Mouse (Mus musculus) limb, embryonic 11.5 days (tissue): ENCODE results near the gene Ufc1. TPM values are rescaled to one million over a fixed set of nuclear protein-coding genes. Genes with fewer than 3 reads are reported as not detected.

Experiments
- ATAC-seq: fragments of 200-750 bp; cut with Nextera tagmentation; 2 replicates; pipeline ENCODE4 v1.8.0; 2017; ENCODE audit warnings: low read depth; ENCODE audit not compliant: insufficient number of reproducible peaks, low FRiP score, low TSS enrichment
- DNase-seq: peaks from one replicate; pipeline ENCODE4 v3.0.0-alpha.2; 2015; ENCODE audit warnings: low spot score
- H3K27ac ChIP-seq: fragments of 300-500 bp; sonication (generic); replicated peaks from 2 replicates; pipeline ENCODE4 v1.5.1; 2014; ENCODE audit warnings: low read depth, mild to moderate bottlenecking, low read length
- H3K27me3 ChIP-seq: fragments of 300-500 bp; sonication (generic); 2 replicates; pipeline ENCODE4 v1.6.1; 2014; ENCODE audit warnings: mild to moderate bottlenecking, low read length, mixed read lengths; ENCODE audit not compliant: control insufficient read depth, insufficient read depth
- H3K36me3 ChIP-seq: fragments of 300-500 bp; sonication (generic); 2 replicates; pipeline ENCODE4 v1.6.1; 2014; ENCODE audit warnings: mild to moderate bottlenecking, low read length, moderate library complexity, mixed read lengths; ENCODE audit not compliant: control insufficient read depth, insufficient read depth
- H3K4me1 ChIP-seq: fragments of 300-500 bp; sonication (generic); 2 replicates; pipeline ENCODE4 v1.6.1; 2014; ENCODE audit warnings: low read length, mixed read lengths; ENCODE audit not compliant: control insufficient read depth, insufficient read depth
- H3K4me2 ChIP-seq: fragments of 300-500 bp; sonication (generic); 2 replicates; pipeline ENCODE4 v1.6.1; 2014; ENCODE audit warnings: low read depth, mild to moderate bottlenecking, moderate library complexity; ENCODE audit not compliant: severe bottlenecking
- H3K4me3 ChIP-seq: fragments of 300-500 bp; sonication (generic); 2 replicates; pipeline ENCODE4 v1.5.1; 2014; ENCODE audit warnings: low read depth, low read length
- H3K9ac ChIP-seq: fragments of 300-500 bp; sonication (generic); 2 replicates; pipeline ENCODE4 v1.6.1; 2014; ENCODE audit warnings: mild to moderate bottlenecking, low read length
- H3K9me3 ChIP-seq: fragments of 300-500 bp; sonication (generic); 2 replicates; pipeline ENCODE4 v1.6.1; 2016; ENCODE audit warnings: low read length; ENCODE audit not compliant: control insufficient read depth
- WGBS: fragments of 180-500 bp; shearing (Covaris S2); extraction: QIAGEN DNeasy Blood & Tissue Kit; methylation state at CpG from one replicate; pipeline ENCODE4 v1.1.7; 2014; 5-methylcytosine and 5-hydroxymethylcytosine counted together
- polyA plus RNA-seq: library from polyadenylated mRNA; unstranded; fragments of >200 nt; fragmentation: Nextera tagmentation; extraction: Ambion mirVana; gene quantifications from 2 replicates; pipeline ENCODE4 v1.2.1, GENCODE M21; 2014

The Ufc1 gene
- polyA plus RNA-seq = 111 and 115 TPM in 2 replicates

DNA sequence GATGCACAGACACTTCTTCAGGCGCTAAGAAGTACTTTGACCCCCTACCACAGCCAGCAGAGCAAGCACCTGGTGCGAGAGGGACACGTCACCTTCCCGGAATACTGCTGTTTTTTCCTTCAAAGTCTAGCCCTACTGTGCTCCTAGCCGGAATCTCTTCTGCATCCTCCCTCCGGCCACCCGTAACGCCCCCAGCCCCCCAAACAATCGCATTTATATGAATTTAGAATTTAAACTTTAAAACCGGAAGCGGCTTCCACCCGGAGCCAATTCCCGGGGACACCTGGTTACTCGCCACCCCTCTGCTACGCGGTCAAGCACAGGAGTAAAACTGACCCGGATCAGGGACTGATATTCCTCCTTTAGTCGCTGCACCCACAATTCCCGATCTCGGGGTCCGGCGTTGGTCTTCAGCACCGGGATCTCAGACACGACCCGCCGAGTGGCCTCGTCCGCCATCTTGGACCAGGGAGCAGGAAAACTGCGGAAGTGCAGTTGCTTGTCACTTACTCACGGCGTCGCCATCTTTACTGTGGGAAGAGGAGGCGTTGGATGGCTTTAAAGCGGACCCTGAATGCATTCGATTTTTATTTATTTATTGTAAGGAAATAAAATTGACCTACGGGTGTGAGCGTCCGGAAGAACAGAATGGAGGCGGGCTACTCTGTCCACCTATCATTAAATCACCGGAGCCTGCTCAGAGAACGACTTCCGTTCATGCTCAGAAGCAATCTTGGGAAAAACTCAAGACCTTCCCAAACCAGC is at the start of gene Ufc1:
TSS of gene Ufc1 (minus strand) at position 727 of the 765 bp plus-strand sequence.
- H3K4me1 ChIP-seq = peaks cover 4% of the 10 kb centered on the region; the same call in 1 of the 2 replicates
- peak within 1 kb of the TSS; percentile 59 for H3K4me3 ChIP-seq
- no peaks in the 10 kb centered on the region for H3K27me3 ChIP-seq
- peak within 1 kb of the TSS; percentile 84 for H3K9ac ChIP-seq
- WGBS = under 1% methylated on average over 42 of the region's 42 CpGs
- H3K9me3 ChIP-seq = no peaks in the 10 kb centered on the region
- ATAC-seq (peak; percentile 78), DNase-seq (peak; percentile 86)
- H3K4me2 ChIP-seq = peak within 1 kb of the TSS; percentile 64
- H3K27ac ChIP-seq = peak within 1 kb of the TSS; percentile 86
- peaks cover 6% of the 10 kb centered on the region; the same call in 1 of the 2 replicates for H3K36me3 ChIP-seq

DNA sequence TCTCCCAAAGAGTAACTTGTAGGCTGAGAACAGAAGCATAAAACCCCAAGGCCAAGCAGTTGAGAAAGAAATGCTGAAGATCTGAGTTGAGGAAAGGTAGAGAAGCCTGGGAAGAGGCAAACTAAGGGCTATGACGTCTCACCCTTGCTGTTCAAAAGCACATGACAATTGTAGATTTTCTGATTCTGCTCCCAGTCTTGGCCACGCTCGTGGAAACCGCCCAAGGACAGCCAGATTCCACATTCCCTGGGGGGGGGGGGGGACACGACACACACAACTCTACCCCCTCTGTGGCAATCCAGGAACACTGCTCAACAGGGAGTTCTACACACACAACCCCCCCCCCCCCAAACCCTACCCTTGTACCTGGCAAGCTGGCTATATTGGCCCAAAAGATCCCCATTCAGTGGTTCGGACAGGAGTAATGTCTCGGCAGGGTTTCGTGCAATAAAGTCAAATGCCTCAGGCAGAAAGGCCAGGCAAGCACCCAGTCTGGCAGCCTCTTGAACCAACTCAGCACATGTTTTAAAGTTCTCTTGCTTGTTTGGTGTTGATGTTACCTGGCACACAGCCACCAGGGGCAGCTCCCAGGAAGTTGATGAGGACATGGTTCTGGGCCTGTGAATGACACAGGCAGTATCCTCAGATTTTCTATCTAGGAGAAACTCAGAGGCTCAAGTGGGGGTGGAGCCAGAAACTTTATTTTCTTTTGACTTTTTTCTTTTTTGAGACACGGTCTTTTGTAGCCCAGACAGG is 49.3 kb upstream of the Ufc1 start:
- DNase-seq (peak; percentile 30), ATAC-seq (0 out of 2 replicates have a peak, but pooled peaks have one; percentile 10)
- H3K4me1 ChIP-seq = peaks cover 3% of the 10 kb centered on the region; the same call in 1 of the 2 replicates
- H3K4me3 ChIP-seq = peak overlapping the region; percentile 88; the same call in 1 of the 2 replicates
- peaks cover 14% of the 10 kb centered on the region for H3K36me3 ChIP-seq
- H3K9me3 ChIP-seq = no peaks in the 10 kb centered on the region
- H3K9ac ChIP-seq = no peak overlapping the region
- 81% methylated on average over 9 of the region's 9 CpGs for WGBS
- no peak overlapping the region for H3K4me2 ChIP-seq
- H3K27me3 ChIP-seq = no peaks in the 10 kb centered on the region
- no peak overlapping the region for H3K27ac ChIP-seq

DNA sequence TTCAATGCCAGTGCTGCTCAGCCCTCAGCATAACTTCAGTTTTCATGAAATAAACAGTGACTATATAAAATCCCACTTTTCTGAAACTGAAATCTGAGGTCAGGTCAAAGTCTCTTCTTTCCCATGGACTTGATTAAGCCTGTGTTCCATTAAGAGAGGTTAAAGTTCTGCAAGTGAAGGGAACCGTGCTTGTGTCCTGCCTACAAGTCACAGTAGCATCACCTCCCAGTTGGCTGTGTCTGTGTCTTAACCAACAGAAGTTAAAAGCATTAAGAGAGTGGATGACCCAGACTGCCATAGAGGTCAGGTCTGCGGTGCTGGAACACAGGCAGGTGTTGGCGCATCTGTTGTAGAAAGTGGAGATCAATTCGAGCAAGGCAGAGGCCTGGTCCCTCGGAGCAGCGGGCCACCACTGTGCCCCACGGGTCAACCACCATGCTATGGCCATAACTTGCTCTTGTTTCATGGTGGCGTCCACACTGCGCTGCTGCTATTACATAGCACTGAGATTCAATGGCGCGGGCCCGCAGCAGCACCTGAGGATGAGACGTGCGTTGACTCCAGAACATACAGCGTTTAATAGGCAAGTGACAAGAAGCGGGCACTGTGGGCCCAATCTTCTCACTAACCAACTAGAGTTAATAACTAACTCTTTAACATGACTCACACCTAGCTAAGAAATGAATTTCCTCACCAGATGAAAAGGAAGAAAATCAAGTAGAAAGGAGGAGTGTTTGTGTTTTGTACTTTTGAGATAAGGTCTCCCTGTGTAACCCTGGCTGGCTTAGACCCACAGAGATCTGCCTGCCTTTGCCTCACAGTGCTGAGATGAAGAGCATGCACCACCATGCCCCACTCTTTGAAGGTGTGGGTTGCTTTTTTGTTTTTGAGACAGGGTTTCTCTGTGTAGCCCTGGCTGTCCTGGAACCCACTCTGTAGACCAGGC is 47.7 kb upstream of the Ufc1 start:
- H3K9ac ChIP-seq = no peak overlapping the region
- H3K9me3 ChIP-seq = no peaks in the 10 kb centered on the region
- H3K27ac ChIP-seq = no peak overlapping the region
- peaks cover 3% of the 10 kb centered on the region; the same call in 1 of the 2 replicates for H3K4me1 ChIP-seq
- ATAC-seq = no peak
- no peak overlapping the region for H3K4me3 ChIP-seq
- H3K36me3 ChIP-seq = peaks cover 22% of the 10 kb centered on the region
- no peak for DNase-seq
- H3K27me3 ChIP-seq = no peaks in the 10 kb centered on the region
- H3K4me2 ChIP-seq = no peak overlapping the region
- WGBS = 94% methylated on average over 16 of the region's 16 CpGs

DNA sequence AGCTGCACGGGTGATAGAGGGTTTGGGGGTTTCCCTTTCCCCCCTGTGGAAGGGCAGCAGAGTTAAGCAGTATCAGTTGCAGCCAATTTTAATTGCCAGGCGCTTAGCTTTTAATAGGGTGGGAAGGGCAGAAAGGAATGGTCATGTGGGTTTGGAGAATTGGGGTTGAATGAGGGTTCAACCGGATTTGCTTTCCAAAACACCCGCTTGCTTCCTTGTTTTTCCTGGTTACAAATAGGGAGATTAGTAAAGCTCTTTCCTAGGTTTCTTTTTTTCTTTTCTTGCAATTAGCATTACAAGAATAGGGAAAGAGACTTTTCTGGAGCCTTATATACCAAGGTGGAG is 35.4 kb upstream of the Ufc1 start:
- Histone ChIP-seq H3K9me3 (no peaks in the 10 kb centered on the region), H3K4me1 (peaks cover 15% of the 10 kb centered on the region), H3K36me3 (peaks cover 3% of the 10 kb centered on the region; the same call in 1 of the 2 replicates), H3K4me3 (peak overlapping the region; percentile 76), H3K9ac (peak overlapping the region; percentile 91), H3K27ac (peak overlapping the region; percentile 98), H3K4me2 (peak overlapping the region; percentile 60), H3K27me3 (no peaks in the 10 kb centered on the region)
- ATAC-seq (no peak), DNase-seq (no peak)
- under 1% methylated on average over 4 of the region's 4 CpGs for WGBS

DNA sequence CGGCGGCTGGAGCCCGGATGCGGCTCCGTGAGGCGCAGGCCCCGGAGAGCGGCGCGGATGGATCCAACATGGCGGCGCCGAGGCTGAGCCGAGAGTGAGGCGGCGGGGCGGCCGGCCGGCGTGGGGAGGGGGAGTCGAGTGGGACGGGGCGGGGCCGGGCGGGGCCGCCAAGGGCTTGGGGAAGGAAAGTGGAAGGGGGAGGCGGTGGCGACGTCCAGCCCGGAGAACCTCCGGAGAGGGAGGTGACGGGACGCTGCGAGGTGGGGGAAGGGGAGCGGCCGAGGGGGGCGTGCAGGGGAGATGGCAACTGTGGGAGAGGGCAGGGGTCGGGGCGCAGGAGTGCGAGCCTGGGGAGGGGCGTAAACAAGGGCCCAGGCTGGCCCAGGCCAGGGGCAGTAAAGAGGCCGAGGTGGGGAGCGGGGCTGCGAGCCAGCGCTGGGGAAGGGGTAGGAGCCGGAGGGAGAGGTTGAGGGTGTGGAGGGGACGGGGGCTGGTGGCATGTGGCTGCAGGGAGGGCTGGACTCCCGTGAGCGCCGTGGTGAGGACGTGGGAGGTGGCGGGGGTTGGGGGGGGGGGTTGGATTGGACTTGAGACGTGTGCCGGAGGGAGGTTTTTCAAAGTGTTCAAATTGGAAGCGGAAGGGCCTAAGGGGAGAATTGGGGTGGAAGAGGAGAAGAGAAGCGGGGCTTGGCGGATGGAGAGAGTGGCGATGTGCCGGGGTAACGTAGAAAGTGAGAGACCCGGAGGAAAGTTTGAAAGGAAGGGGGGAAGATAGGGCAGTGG is 34.8 kb upstream of the Ufc1 start:
- H3K9me3 ChIP-seq = no peaks in the 10 kb centered on the region
- peaks cover 15% of the 10 kb centered on the region for H3K4me1 ChIP-seq
- DNase-seq (peak; percentile 93), ATAC-seq (peak; percentile 93)
- peak overlapping the region; percentile 98 for H3K27ac ChIP-seq
- H3K27me3 ChIP-seq = no peaks in the 10 kb centered on the region
- peaks cover 3% of the 10 kb centered on the region; the same call in 1 of the 2 replicates for H3K36me3 ChIP-seq
- peak overlapping the region; percentile 76 for H3K4me3 ChIP-seq
- peak overlapping the region; percentile 91 for H3K9ac ChIP-seq
- peak overlapping the region; percentile 60 for H3K4me2 ChIP-seq
- WGBS = under 1% methylated on average over 48 of the region's 61 CpGs

DNA sequence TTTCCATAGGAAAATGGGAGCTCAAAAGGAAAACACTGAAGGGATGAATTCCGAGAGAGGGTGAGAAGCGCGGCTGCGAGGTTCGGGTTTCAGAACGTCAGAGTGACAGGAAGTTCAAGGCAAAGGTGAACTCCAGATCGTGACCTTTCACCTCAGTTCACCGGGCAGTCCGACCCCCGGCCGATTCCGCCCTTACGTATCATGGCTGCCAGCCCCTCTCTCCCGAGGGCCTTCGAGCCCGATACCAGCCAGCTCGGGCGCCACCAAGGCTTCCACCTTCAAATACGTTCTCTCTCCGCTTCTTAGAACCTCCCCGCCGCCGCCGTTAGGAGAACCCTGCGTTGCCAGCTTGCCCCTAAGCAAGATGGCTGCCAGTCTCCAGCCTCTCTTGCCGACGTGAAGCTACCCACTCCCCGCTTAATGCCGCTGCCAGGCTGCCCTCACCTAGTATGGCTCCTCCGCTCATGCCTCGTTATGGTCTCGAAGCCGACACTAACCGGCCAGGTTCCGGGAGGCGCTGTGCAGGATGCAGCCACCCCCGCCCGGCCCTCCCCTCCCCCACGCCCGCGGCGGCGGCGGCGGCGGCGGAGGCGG is 34.1 kb upstream of the Ufc1 start, which contains the start of gene Dedd:
TSS of gene Dedd (plus strand) at position 307 of the 594 bp plus-strand sequence.
- Histone ChIP-seq H3K36me3 (peaks cover 3% of the 10 kb centered on the region; the same call in 1 of the 2 replicates), H3K27me3 (no peaks in the 10 kb centered on the region), H3K9ac (peak within 1 kb of the TSS; percentile 91), H3K4me3 (peak within 1 kb of the TSS; percentile 76), H3K27ac (peak within 1 kb of the TSS; percentile 98), H3K9me3 (no peaks in the 10 kb centered on the region), H3K4me1 (peaks cover 15% of the 10 kb centered on the region), H3K4me2 (peak within 1 kb of the TSS; percentile 60)
- ATAC-seq (peak; percentile 94), DNase-seq (peak; percentile 91)
- under 1% methylated on average over 43 of the region's 48 CpGs for WGBS

DNA sequence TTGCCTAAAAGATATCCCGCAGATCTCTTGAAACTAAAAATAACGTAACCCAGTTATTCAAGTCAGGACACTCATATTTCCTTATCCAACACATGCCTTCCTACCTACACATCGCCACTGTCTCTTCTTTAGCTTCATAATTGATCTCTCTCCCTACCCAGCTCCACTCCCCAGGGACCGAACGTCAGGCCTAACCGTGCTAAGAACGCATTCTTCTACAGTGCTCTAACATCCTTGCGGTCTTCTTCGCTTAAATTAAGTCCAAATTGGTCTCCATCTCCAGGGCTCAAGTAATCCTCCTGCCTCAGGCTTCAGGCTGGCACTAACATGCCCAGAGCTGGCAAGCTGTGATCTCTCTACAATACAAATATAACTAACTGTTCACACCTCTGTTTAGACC is 33.4 kb upstream of the Ufc1 start:
- Histone ChIP-seq H3K4me3 (peak overlapping the region; percentile 76), H3K9ac (peak overlapping the region; percentile 91), H3K36me3 (peaks cover 3% of the 10 kb centered on the region; the same call in 1 of the 2 replicates), H3K4me2 (peak overlapping the region; percentile 60), H3K9me3 (no peaks in the 10 kb centered on the region), H3K27me3 (no peaks in the 10 kb centered on the region), H3K4me1 (peaks cover 15% of the 10 kb centered on the region), H3K27ac (peak overlapping the region; percentile 98; the same call in 1 of the 2 replicates)
- ATAC-seq (no peak), DNase-seq (peak; percentile 36)
- WGBS = 43% methylated on average over 9 of the region's 9 CpGs
